Mouse (Mus musculus): ENCODE results near the gene Smg9. TPM values are rescaled to one million over a fixed set of nuclear protein-coding genes. Genes with fewer than 3 reads are reported as not detected.

The Smg9 gene
- 12.3 TPM for polyA plus RNA-seq (2014; fragmentation: Illumina TruSeq; extraction: RNeasy Lipid Tissue Mini Kit (QIAGEN cat#74804); ENCODE audit: low read depth, low replicate concordance)

DNA sequence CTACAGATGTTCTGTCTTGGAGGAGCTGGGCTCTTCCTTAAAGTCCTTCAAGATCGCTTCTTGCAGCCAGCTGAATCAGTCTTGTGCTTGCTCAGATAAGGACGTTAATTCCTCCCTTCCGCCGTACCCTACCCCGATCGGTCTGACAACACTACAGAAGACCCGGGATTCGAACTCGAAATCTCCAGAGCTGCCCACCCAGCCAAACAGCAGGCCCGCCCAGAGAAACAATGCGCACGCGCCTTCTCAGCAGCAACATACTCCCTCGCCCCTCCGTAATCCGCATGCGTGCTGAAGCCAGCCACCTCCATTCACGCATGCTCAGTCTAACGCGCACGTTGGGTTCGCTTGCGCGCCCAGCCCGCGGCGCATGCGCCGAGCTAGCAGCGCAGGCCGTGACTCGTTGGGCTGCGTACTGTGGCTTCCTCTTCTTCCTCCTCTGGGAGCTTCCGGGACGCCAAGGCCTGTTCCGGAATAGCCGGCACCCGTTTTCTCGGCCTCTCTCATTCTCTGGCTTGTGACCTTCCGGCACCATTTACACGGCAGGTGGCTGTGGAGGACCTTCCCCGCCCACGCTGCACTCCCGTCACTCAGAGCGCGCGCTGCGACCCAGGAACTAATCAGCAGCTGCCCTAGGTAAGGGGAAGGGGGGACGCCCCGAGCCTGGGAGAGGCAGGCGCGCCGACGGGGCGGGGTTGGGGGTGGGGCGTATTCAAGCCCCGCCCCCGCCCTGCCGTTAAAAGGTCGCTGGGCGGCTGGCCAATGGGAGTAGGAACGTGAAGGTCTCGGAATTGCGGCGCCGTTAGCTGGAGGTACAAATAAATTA lies at the start of gene Smg9:
Gene Smg9, plus strand, starts transcription at position 364 of the 826 bp plus-strand sequence.

DNA sequence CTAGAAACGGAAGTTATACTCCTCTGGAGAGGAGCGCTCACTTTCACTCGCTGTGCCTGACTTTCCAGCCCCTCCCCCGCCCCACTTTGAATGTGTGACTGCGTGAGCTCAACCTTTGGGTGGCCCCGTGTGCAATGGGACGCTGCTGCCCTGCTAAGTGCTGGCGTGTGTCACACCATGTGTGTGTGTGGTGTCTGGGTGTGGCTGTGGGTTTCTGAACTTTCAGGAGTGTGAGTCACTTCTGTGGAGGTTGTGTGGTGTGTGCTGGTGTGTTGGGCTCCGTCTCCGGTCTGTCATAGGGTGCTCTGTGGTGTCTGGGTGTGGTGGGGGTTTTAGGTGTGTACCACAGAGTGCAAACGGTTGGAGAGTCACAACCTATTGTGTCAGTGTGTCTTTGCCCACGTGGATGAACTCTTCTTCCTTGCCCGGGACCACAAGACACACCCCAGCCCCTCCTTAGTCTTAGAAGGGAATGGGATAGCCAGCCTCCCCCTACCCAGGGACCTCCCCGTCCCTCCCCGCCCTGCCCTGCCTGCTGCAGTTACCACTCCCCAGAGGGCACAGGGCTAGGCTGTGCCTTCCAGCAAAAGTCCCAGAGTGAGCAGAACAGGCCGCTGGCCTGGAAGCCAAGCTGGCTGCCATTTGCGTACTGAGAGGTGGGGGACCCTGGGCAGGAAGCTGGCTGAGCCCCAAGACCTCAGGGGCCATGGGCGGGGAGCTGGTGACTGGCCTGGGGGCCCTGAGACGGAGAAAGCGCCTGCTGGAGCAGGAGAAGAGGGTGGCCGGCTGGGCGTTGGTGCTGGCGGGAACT lies 29.5 kb upstream of the Smg9 start, which contains the start of gene Kcnn4:
Gene Kcnn4, plus strand, starts transcription at position 533 of the 811 bp plus-strand sequence.

DNA sequence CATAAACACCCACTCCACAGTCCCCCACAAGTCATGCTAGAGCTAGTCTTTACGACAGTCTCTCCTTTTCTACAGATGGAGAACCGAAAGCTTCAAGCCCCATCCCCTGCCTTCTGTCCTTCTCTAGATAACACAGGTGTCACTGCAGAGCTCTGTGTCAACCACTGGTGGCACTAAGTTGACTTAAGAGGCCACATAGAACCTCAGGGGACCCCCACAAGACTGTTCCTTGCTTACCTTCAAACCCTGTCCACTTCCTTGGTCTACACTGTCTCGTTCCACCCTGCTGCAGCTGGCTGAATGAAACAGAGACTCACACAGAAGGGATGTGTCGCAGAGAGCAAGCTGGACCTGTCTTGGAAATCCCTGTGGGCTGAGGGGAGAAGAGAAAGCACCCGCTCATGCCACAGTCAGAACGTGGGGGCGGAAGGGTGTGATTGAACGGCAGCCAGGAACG lies 52.5 kb downstream of the Smg9 start, which contains the start of gene Irgc1:
Gene Irgc1, minus strand, starts transcription at position 443 of the 457 bp plus-strand sequence.

DNA sequence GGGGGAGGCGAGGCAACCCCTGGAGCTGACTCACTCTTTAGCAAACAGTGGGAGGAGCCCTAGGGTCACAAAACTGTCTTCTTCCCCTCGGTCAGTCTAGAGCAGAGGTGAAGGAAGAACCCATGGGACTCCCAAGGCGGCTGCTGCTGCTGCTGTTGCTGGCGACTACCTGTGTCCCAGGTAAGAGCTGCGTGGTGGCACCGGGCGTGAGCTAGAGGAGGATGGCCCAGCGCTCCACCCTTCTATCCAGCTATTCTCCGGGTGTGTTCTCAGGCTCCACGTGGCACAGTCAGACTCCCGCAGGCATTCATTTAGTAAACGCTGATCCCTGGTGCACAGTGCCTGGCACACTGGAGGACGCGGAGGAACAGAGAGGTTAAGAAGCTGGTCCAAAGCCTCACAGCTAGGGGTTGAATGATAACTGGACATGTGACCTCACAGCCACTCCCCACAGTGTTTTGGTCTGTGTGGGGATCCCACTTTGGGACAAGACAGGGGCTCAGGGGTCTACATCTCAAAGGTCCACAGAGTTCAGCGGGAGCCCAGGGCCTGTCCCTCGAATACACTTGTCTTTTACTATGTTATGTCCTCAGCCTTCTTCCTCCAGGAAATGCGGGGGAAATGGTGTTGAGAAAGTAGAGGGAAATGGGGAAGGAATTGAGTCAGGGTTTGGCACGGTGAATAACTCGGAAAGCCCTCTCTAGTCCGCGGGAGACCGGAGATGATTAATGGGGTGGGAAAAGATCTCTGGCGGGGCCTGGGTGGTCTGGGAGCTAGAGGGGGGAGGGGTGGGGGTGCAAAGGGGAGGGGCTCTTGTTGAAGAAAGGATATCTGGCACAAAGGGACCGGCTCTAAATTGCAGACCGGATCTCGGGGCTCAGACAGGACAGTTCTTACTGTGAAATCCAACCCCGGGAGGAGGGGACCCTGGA lies 63.2 kb downstream of the Smg9 start, which contains the start of gene Plaur:
Gene Plaur, plus strand, starts transcription at position 97 of the 932 bp plus-strand sequence.

Other genes with a start within 250 kb of the Smg9 start
- gene Zfp114, start 224.6 kb upstream of the Smg9 start, polyA plus RNA-seq (2014; fragmentation: Illumina TruSeq; extraction: RNeasy Lipid Tissue Mini Kit (QIAGEN cat#74804); ENCODE audit: low read depth, low replicate concordance) = 0.13 TPM
- 4.3 TPM for gene Zfp111, start 188.2 kb upstream of the Smg9 start, polyA plus RNA-seq (2014; fragmentation: Illumina TruSeq; extraction: RNeasy Lipid Tissue Mini Kit (QIAGEN cat#74804); ENCODE audit: low read depth, low replicate concordance)
- gene Zfp109, start 162.1 kb upstream of the Smg9 start, polyA plus RNA-seq (2014; fragmentation: Illumina TruSeq; extraction: RNeasy Lipid Tissue Mini Kit (QIAGEN cat#74804); ENCODE audit: low read depth, low replicate concordance) = 2.0 TPM
- 2.1 TPM for gene Zfp108, start 144.8 kb upstream of the Smg9 start, polyA plus RNA-seq (2014; fragmentation: Illumina TruSeq; extraction: RNeasy Lipid Tissue Mini Kit (QIAGEN cat#74804); ENCODE audit: low read depth, low replicate concordance)
- 4.3 TPM for gene Zfp93, start 129.2 kb upstream of the Smg9 start, polyA plus RNA-seq (2014; fragmentation: Illumina TruSeq; extraction: RNeasy Lipid Tissue Mini Kit (QIAGEN cat#74804); ENCODE audit: low read depth, low replicate concordance)
- gene Zfp61, start 98.4 kb upstream of the Smg9 start, polyA plus RNA-seq (2014; fragmentation: Illumina TruSeq; extraction: RNeasy Lipid Tissue Mini Kit (QIAGEN cat#74804); ENCODE audit: low read depth, low replicate concordance) = 3.4 TPM
- 3.9 TPM for gene Zfp94, start 83.0 kb upstream of the Smg9 start, polyA plus RNA-seq (2014; fragmentation: Illumina TruSeq; extraction: RNeasy Lipid Tissue Mini Kit (QIAGEN cat#74804); ENCODE audit: low read depth, low replicate concordance)
- gene Tescl, start 65.7 kb upstream of the Smg9 start, polyA plus RNA-seq (2014; fragmentation: Illumina TruSeq; extraction: RNeasy Lipid Tissue Mini Kit (QIAGEN cat#74804); ENCODE audit: low read depth, low replicate concordance) = not detected
- gene Lypd5, start 50.4 kb upstream of the Smg9 start, polyA plus RNA-seq (2014; fragmentation: Illumina TruSeq; extraction: RNeasy Lipid Tissue Mini Kit (QIAGEN cat#74804); ENCODE audit: low read depth, low replicate concordance) = not detected
- 0.47 TPM for gene Kcnn4, start 29.4 kb upstream of the Smg9 start, polyA plus RNA-seq (2014; fragmentation: Illumina TruSeq; extraction: RNeasy Lipid Tissue Mini Kit (QIAGEN cat#74804); ENCODE audit: low read depth, low replicate concordance)
- not detected for gene Irgc1, start 52.7 kb downstream of the Smg9 start, polyA plus RNA-seq (2014; fragmentation: Illumina TruSeq; extraction: RNeasy Lipid Tissue Mini Kit (QIAGEN cat#74804); ENCODE audit: low read depth, low replicate concordance)
- 4.3 TPM for gene Plaur, start 62.9 kb downstream of the Smg9 start, polyA plus RNA-seq (2014; fragmentation: Illumina TruSeq; extraction: RNeasy Lipid Tissue Mini Kit (QIAGEN cat#74804); ENCODE audit: low read depth, low replicate concordance)
- gene Cadm4, start 82.4 kb downstream of the Smg9 start, polyA plus RNA-seq (2014; fragmentation: Illumina TruSeq; extraction: RNeasy Lipid Tissue Mini Kit (QIAGEN cat#74804); ENCODE audit: low read depth, low replicate concordance) = 12.1 TPM
- gene Zfp428, start 107.4 kb downstream of the Smg9 start, polyA plus RNA-seq (2014; fragmentation: Illumina TruSeq; extraction: RNeasy Lipid Tissue Mini Kit (QIAGEN cat#74804); ENCODE audit: low read depth, low replicate concordance) = 12.5 TPM
- not detected for gene AC161166.1, start 112.8 kb downstream of the Smg9 start, polyA plus RNA-seq (2014; fragmentation: Illumina TruSeq; extraction: RNeasy Lipid Tissue Mini Kit (QIAGEN cat#74804); ENCODE audit: low read depth, low replicate concordance)
- gene Irgq, start 131.1 kb downstream of the Smg9 start, polyA plus RNA-seq (2014; fragmentation: Illumina TruSeq; extraction: RNeasy Lipid Tissue Mini Kit (QIAGEN cat#74804); ENCODE audit: low read depth, low replicate concordance) = 12.9 TPM
- gene Pinlyp, start 146.5 kb downstream of the Smg9 start, polyA plus RNA-seq (2014; fragmentation: Illumina TruSeq; extraction: RNeasy Lipid Tissue Mini Kit (QIAGEN cat#74804); ENCODE audit: low read depth, low replicate concordance) = not detected
- 29.0 TPM for gene Xrcc1, start 146.7 kb downstream of the Smg9 start, polyA plus RNA-seq (2014; fragmentation: Illumina TruSeq; extraction: RNeasy Lipid Tissue Mini Kit (QIAGEN cat#74804); ENCODE audit: low read depth, low replicate concordance)
- 32.6 TPM for gene Ethe1, start 187.9 kb downstream of the Smg9 start, polyA plus RNA-seq (2014; fragmentation: Illumina TruSeq; extraction: RNeasy Lipid Tissue Mini Kit (QIAGEN cat#74804); ENCODE audit: low read depth, low replicate concordance)
- gene Zfp575, start 188.0 kb downstream of the Smg9 start, polyA plus RNA-seq (2014; fragmentation: Illumina TruSeq; extraction: RNeasy Lipid Tissue Mini Kit (QIAGEN cat#74804); ENCODE audit: low read depth, low replicate concordance) = not detected
- gene Phldb3, start 211.1 kb downstream of the Smg9 start, polyA plus RNA-seq (2014; fragmentation: Illumina TruSeq; extraction: RNeasy Lipid Tissue Mini Kit (QIAGEN cat#74804); ENCODE audit: low read depth, low replicate concordance) = not detected
- not detected for gene Lypd3, start 236.9 kb downstream of the Smg9 start, polyA plus RNA-seq (2014; fragmentation: Illumina TruSeq; extraction: RNeasy Lipid Tissue Mini Kit (QIAGEN cat#74804); ENCODE audit: low read depth, low replicate concordance)

All from heart, adult 10 weeks (tissue).